Mouse (Mus musculus) kidney, adult 2 months (tissue): Measurements from ENCODE around the gene Tmbim6. TPM values are rescaled to one million over a fixed set of nuclear protein-coding genes. Genes with fewer than 3 reads are reported as not detected.
"Not testable (repeated sequence)": the region's sequence is repeated elsewhere in the genome, so short reads cannot be mapped to it uniquely, and the experiment has no call there.

Source experiments
- DNase-seq: peaks from one replicate; pipeline ENCODE4 v3.0.0; 2021
- H3K27ac ChIP-seq: fragments of 200-500 bp; 2 replicates; pipeline ENCODE4 v1.5.1; 2012; ENCODE audit warnings: low read depth, low read length, control low read depth, inconsistent platforms; ENCODE audit not compliant: insufficient read depth
- H3K27me3 ChIP-seq: fragments of 200-500 bp; replicated peaks from 2 replicates; pipeline ENCODE4 v1.6.1; 2012; ENCODE audit warnings: mild to moderate bottlenecking, moderate library complexity, low read length, inconsistent platforms; ENCODE audit not compliant: control insufficient read depth, insufficient read depth
- H3K36me3 ChIP-seq: fragments of 200-500 bp; 2 replicates; pipeline ENCODE4 v1.6.1; 2012; ENCODE audit warnings: mild to moderate bottlenecking, moderate library complexity, low read length, inconsistent platforms; ENCODE audit not compliant: control insufficient read depth, insufficient read depth
- H3K4me1 ChIP-seq: fragments of 200-500 bp; 2 replicates; pipeline ENCODE4 v1.6.1; 2011; ENCODE audit warnings: low read length; ENCODE audit not compliant: control insufficient read depth, insufficient read depth
- H3K4me3 ChIP-seq: fragments of 200-500 bp; 2 replicates; pipeline ENCODE4 v1.5.1; 2011; ENCODE audit warnings: mild to moderate bottlenecking, low read depth, low read length, control low read depth; ENCODE audit not compliant: insufficient read depth
- CTCF ChIP-seq: fragments of 200-500 bp; conservative IDR thresholded peaks from 2 replicates; pipeline ENCODE4 v1.5.1; 2011; ENCODE audit warnings: low read depth, mild to moderate bottlenecking, control low read depth, low read length, moderate library complexity, mixed read lengths; ENCODE audit not compliant: insufficient read depth, insufficient read length
- POLR2A ChIP-seq: fragments of 200-500 bp; IDR thresholded peaks from one replicate; pipeline ENCODE4 v1.6.1; 2011; ENCODE audit warnings: low read depth, low read length, control low read depth
- WGBS: fragments of 180-500 bp; shearing (Covaris S2); methylation state at CpG from one replicate; pipeline ENCODE4 v1.1.7; 2018; 5-methylcytosine and 5-hydroxymethylcytosine counted together
- polyA plus RNA-seq: library from polyadenylated mRNA; depleted of rRNA; stranded (reverse); fragments of >200 nt; gene quantifications from 2 replicates; pipeline ENCODE4 v1.2.3, GENCODE M21; 2012

Gene Tmbim6
- polyA plus RNA-seq, 1 experiment = 2,322 TPM

DNA sequence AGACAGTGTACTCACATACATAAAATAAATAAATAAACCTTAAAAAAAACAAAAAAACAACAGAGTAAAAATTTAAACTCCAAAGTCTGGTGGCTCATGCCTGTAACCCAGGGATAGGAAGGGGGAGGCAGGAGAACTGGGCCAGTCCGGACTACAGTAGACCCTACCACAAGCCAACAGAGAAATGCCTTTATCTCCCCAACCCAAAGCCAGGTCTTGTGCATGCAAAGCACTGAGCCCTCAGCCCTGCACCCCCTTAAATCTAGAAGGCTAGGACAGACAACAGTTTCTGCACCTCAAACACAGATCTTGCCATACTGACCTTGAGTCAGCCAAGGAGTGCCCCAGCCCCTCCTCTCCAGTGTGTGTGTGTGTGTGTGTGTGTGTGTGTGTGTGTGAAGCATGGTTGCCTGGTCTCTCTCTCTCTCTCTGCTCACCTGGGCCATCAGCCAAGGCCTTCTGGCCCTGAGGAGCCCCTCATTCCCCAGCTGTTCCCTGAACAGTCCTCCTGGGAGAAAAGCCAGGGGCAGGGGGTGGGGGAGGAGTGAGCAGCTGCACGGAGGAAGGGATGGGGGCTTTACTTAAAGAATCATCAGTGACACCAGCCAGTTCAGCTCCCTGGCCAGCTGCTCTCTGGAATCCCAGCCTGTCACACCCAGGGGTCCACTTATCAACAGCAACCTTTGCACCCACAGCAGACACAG is 47.6 kb downstream of the Tmbim6 start:
- WGBS = 55% methylated on average over 2 of the region's 2 CpGs
- no peak for DNase-seq
- no peaks in the 10 kb centered on the region for H3K4me1 ChIP-seq

DNA sequence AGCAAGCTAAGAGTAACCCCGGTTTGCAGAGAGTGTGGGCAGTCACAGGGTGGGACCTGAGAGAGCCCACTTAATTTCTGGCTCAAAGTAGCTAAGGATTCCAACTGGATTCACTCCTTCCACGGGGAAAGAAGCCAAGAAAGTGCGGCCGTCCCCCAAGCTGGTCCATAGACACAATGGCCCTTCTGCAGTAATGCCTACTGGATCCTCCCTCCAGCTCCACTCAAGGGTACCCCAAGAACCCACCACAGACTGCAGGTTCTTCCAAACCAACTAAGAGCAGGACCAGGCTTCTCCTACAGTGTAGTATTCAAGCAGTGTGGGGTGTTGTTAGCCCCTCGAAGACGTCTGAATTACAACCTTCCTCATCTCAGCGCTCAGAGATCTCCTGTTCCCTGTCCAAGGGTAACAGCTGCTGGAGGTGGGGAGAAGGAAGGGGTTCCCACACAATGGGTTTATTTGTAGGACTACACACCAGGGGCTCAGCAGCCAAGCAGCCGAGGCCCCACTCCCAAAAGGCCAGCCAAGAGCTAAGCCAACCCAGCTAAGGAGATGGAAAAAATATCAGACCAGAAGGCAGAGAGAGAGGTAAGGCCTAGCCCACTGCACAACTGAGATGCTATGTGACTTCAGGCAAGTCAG is 48.3 kb downstream of the Tmbim6 start:
- WGBS = 68% methylated on average over 8 of the region's 8 CpGs
- no peaks in the 10 kb centered on the region for H3K27me3 ChIP-seq
- no peak for DNase-seq
- no peak for TF ChIP-seq POLR2A
- TF ChIP-seq CTCF = no peak
- H3K27ac ChIP-seq = no peak overlapping the region
- H3K4me1 ChIP-seq = no peaks in the 10 kb centered on the region
- H3K4me3 ChIP-seq = no peak overlapping the region
- H3K36me3 ChIP-seq = no peaks in the 10 kb centered on the region

More for the DNA sequence above, 47.6 kb downstream of the Tmbim6 start:
- no peak overlapping the region for H3K27ac ChIP-seq
- H3K4me3 ChIP-seq = no peak overlapping the region
- H3K36me3 ChIP-seq = no peaks in the 10 kb centered on the region
- H3K27me3 ChIP-seq = no peaks in the 10 kb centered on the region
- TF ChIP-seq CTCF (no peak), POLR2A (no peak)

DNA sequence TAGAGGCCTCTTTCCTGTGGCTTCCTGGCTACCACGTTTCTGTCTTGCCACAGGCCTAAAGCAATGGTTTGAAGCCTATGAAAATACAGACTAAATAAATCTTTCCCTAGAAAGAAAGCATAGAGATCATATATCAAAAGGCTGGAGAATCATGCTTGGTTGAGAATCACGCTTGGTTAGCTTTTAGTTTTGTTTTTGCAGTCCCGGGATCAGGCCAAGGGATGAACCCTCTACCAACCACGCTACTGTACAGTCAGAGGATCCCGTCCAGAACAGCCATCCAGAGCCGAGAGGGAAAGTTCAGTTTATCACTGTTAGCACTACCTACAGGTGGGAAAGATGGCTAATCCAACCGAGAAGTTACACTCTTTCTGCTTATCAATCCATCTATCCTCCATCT is 49.7 kb downstream of the Tmbim6 start:
- no peaks in the 10 kb centered on the region for H3K4me1 ChIP-seq
- H3K36me3 ChIP-seq = no peaks in the 10 kb centered on the region
- no peaks in the 10 kb centered on the region for H3K27me3 ChIP-seq
- 56% methylated on average over 7 of the region's 7 CpGs for WGBS
- TF ChIP-seq CTCF = no peak
- TF ChIP-seq POLR2A = no peak
- H3K4me3 ChIP-seq = no peak overlapping the region
- H3K27ac ChIP-seq = no peak overlapping the region
- DNase-seq = no peak

DNA sequence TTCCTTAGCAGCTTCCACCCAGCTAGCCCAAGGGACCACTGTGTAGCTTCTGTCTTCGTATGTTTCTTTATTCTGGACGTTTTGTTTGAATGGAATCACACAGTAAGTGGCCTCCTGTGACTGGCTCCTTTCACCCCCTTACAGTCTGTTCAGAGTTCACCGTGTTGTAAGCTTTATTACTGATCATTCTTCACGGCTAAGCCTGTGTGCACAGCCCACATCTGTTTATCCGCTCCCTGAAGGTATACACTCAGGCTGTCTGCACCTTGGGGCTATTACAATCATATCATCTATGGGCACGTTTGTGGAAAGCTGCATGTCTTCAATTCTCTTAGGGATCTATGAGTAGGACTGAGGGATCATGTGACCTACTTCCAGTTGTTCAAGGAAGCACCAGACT is 52.9 kb downstream of the Tmbim6 start:
- H3K36me3 ChIP-seq = no peaks in the 10 kb centered on the region
- H3K27ac ChIP-seq = no peak overlapping the region
- no peak for DNase-seq
- WGBS = 62% methylated on average over 6 of the region's 6 CpGs
- peaks cover 3% of the 10 kb centered on the region; the same call in 1 of the 2 replicates for H3K4me1 ChIP-seq
- H3K27me3 ChIP-seq = no peaks in the 10 kb centered on the region
- no peak overlapping the region for H3K4me3 ChIP-seq
- TF ChIP-seq POLR2A = no peak
- TF ChIP-seq CTCF = no peak

DNA sequence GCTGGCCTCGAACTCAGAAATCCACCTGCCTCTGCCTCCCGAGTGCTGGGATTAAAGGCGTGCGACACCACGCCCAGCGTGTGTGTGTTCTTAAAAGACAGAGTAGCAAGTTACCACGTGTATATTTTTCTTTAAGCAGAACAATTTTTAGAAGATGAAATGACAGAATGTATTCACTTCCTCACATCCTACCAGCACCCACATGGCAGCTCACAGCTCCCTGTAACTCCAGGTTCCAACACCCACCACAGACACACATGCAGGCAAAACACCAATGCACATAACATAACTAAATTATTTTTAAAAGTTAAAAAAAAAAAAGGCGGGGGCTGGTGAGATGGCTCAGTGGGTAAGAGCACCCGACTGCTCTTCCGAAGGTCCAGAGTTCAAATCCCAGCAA is 53.5 kb downstream of the Tmbim6 start:
- H3K36me3 ChIP-seq, H3K27ac ChIP-seq, H3K27me3 ChIP-seq, H3K4me3 ChIP-seq, H3K4me1 ChIP-seq, DNase-seq: not testable (repeated sequence)
- WGBS = 88% methylated on average over 10 of the region's 10 CpGs

DNA sequence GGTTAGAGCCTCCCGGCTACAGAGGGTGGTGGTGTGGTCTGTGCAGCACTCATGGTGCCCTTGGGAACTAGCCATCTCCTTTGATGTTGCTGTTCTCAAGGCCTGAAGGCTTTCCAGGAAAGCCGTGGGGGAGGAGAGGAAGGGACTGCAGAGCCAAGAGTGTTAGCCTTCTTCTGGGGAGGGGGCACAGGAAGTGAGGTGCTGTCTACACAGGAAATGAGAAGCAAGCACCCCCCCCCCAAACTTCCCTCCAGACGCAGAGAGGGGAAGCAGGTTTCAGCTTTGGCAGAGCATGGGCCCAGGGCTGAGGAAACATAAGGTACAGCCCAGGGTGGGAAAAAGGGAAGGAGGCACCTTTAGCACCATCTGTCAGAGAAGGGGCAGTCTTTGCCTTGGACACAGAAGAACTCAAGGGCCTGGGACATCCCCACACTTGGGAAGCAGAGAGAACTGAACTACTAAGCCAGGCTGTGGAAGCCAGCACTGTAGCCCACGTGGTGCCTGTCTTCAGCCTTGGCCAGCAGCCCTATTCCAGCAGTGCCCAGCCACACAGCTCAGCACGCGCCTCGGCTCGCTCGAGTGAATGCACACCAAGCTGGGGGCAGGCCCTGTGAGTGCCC is 56.6 kb downstream of the Tmbim6 start:
- 0 out of 2 replicates have a peak overlapping the region, but pooled peaks have one; percentile 3 for H3K27ac ChIP-seq
- no peaks in the 10 kb centered on the region for H3K36me3 ChIP-seq
- peaks cover 3% of the 10 kb centered on the region; the same call in 1 of the 2 replicates for H3K4me1 ChIP-seq
- no peak for TF ChIP-seq POLR2A
- no peak for TF ChIP-seq CTCF
- H3K4me3 ChIP-seq = no peak overlapping the region
- no peaks in the 10 kb centered on the region for H3K27me3 ChIP-seq
- 21% methylated on average over 9 of the region's 9 CpGs for WGBS
- DNase-seq = peak; percentile 51

DNA sequence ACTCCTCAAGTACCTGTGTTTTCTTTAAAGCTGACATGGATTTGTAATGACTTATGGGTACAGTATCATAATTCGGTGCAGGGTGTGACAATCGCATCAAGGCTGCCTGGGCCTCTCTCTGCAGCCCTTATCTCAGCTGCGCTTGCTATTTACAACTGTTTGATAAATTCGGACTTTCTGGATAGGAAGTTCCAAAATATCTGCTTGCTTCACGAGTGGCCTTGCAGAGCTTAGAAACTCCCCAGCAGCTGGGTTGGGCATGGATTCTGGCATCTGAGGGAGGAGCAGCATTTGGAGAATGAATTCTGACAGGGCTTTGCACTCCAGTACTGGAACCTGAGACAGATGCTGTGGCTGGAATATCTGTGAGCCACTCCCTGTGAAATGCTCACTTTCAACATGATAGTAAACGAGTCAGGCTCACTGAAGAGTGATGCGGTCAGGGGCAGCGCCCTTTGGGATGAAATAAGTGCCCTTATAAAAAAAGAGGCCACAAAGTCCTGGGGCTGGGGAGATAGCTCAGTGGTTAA is 57.1 kb downstream of the Tmbim6 start:
- Histone ChIP-seq H3K4me1 (peaks cover 3% of the 10 kb centered on the region; the same call in 1 of the 2 replicates), H3K27ac (0 out of 2 replicates have a peak overlapping the region, but pooled peaks have one; percentile 3), H3K27me3 (no peaks in the 10 kb centered on the region), H3K4me3 (no peak overlapping the region), H3K36me3 (no peaks in the 10 kb centered on the region)
- WGBS = 63% methylated on average over 8 of the region's 8 CpGs
- DNase-seq = no peak
- TF ChIP-seq CTCF (no peak), POLR2A (no peak)
